Mouse (Mus musculus): ENCODE data around the gene BC037034. TPM values are rescaled to one million over a fixed set of nuclear protein-coding genes. Genes with fewer than 3 reads are reported as not detected.

Gene BC037034
- total and polyA plus RNA-seq, 2 experiments from 2014 or later: 17.3 to 79.2 TPM

DNA sequence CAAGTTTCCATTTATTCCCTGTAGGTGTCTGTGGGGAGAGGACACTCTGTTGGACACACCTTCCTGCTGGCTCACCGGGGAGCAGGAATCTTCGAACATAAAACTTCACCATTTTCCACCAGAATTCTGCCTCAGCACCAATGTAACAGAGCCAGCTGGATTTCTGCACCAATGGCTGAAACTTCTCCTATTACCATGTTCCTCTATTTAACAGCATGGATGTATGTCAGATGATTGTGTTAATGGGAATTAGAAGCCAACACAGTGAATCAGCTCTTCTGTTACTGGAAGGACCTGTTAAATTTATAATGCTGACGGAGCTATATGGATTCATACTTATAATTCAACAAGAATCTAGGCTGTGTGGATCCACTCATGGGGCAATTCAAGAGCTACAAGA lies 34.3 kb downstream of the BC037034 start:
- WGBS: 94% methylated on average over 3 of the region's 3 CpGs

DNA sequence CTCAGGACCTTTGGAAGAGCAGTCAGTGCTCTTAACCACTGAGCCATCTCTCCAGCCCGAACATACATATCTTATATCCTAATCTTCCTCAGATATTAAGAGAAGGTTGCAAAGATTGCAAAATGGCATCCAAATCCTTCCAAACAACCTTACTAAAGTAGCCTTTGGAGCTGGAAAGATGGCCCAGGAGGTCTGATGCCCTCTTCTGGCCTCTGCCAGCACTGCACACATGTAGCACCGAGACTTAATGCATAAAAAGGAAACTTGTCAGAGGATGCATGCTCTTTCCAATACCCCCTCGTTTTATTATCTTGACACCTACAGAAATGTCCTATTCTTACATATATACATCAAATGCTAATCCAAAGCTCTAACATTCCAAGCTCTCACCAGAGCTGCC lies 35.8 kb downstream of the BC037034 start:
- H3K4me3 ChIP-seq (ENCODE audit: low read depth, low read length): no peak overlapping the region
- no peaks in the 10 kb centered on the region for H3K4me1 ChIP-seq (ENCODE audit: insufficient read depth, low read length)
- no peak overlapping the region for H3K27ac ChIP-seq (ENCODE audit: low read depth, low read length)
- no peak overlapping the region for H3K4me2 ChIP-seq (ENCODE audit: low read depth, low read length, poor library complexity, severe bottlenecking)
- no peaks in the 10 kb centered on the region for H3K27me3 ChIP-seq (ENCODE audit: insufficient read depth, low read length)
- TF ChIP-seq CTCF (IDR thresholded peaks at IDR 0.05): peak; percentile 59
- no peaks in the 10 kb centered on the region for H3K9me3 ChIP-seq (ENCODE audit: low read length)
- DNase-seq (ENCODE audit: low spot score) (peak; percentile 5), ATAC-seq (ENCODE audit: low FRiP score) (no peak)
- H3K9ac ChIP-seq (replicated peaks; ENCODE audit: low read length, poor library complexity, severe bottlenecking): no peak overlapping the region
- WGBS: 48% methylated on average over 3 of the region's 3 CpGs
- no peaks in the 10 kb centered on the region for H3K36me3 ChIP-seq (ENCODE audit: insufficient read depth, low read length)

More for the DNA sequence above, 34.3 kb downstream of the BC037034 start:
- TF ChIP-seq CTCF (IDR thresholded peaks at IDR 0.05): no peak
- no peak overlapping the region for H3K9ac ChIP-seq (replicated peaks; ENCODE audit: low read length, poor library complexity, severe bottlenecking)
- H3K4me2 ChIP-seq (ENCODE audit: low read depth, low read length, poor library complexity, severe bottlenecking): no peak overlapping the region
- no peaks in the 10 kb centered on the region for H3K36me3 ChIP-seq (ENCODE audit: insufficient read depth, low read length)
- ATAC-seq (ENCODE audit: low FRiP score) (no peak), DNase-seq (ENCODE audit: low spot score) (no peak)
- no peaks in the 10 kb centered on the region for H3K4me1 ChIP-seq (ENCODE audit: insufficient read depth, low read length)
- H3K4me3 ChIP-seq (ENCODE audit: low read depth, low read length): no peak overlapping the region
- no peaks in the 10 kb centered on the region for H3K27me3 ChIP-seq (ENCODE audit: insufficient read depth, low read length)
- H3K9me3 ChIP-seq (ENCODE audit: low read length): no peaks in the 10 kb centered on the region
- H3K27ac ChIP-seq (ENCODE audit: low read depth, low read length): no peak overlapping the region

DNA sequence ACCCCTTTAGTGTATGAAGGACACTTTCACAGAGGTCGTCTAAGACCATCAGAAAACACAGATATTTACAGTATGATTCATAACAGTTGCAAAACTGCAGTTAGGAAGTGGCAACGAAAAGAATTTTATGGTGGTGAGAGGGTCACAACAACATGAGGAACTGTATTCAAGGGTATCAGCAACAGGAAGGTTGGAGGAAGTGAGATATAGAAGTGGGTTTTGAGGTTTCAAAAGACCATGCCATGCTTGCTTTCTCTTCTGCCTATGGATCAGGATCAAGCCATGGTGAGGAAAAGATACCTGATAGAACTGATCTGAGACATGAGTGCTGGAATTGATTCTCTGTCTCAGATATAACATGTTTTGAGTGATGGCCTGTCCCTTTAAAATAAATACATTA lies 36.5 kb downstream of the BC037034 start:
- H3K4me2 ChIP-seq (ENCODE audit: low read depth, low read length, poor library complexity, severe bottlenecking): no peak overlapping the region
- H3K4me1 ChIP-seq (ENCODE audit: insufficient read depth, low read length): no peaks in the 10 kb centered on the region
- no peaks in the 10 kb centered on the region for H3K36me3 ChIP-seq (ENCODE audit: insufficient read depth, low read length)
- DNase-seq (ENCODE audit: low spot score) (no peak), ATAC-seq (ENCODE audit: low FRiP score) (no peak)
- no peaks in the 10 kb centered on the region for H3K27me3 ChIP-seq (ENCODE audit: insufficient read depth, low read length)
- WGBS: 67% methylated on average over 2 of the region's 2 CpGs
- TF ChIP-seq CTCF (IDR thresholded peaks at IDR 0.05): no peak
- H3K4me3 ChIP-seq (ENCODE audit: low read depth, low read length): no peak overlapping the region
- no peak overlapping the region for H3K27ac ChIP-seq (ENCODE audit: low read depth, low read length)
- no peaks in the 10 kb centered on the region for H3K9me3 ChIP-seq (ENCODE audit: low read length)
- H3K9ac ChIP-seq (replicated peaks; ENCODE audit: low read length, poor library complexity, severe bottlenecking): no peak overlapping the region

DNA sequence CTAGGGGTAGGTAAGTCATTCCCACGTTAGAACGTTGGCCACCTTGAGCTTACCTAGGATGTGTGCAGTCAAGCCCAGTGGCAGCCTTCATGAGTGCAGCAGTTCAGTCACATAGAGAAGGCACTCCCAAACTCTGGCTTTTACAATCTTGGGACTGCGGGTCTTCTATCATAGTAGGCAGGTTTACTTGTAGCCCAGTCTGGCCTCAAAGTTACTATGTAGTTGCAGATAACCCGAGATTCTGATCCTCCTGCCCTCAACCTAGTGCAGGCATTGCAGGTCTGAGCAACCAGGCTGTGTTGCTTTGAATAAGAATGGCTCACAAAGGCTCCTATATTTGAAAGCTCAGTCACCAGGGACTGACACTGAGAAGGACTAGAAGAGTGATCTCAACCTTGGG lies 37.3 kb downstream of the BC037034 start:
- Histone ChIP-seq H3K4me1 (ENCODE audit: insufficient read depth, low read length) (no peaks in the 10 kb centered on the region), H3K27ac (ENCODE audit: low read depth, low read length) (no peak overlapping the region), H3K9me3 (ENCODE audit: low read length) (no peaks in the 10 kb centered on the region), H3K27me3 (ENCODE audit: insufficient read depth, low read length) (no peaks in the 10 kb centered on the region), H3K36me3 (ENCODE audit: insufficient read depth, low read length) (no peaks in the 10 kb centered on the region), H3K4me2 (ENCODE audit: low read depth, low read length, poor library complexity, severe bottlenecking) (no peak overlapping the region), H3K9ac (replicated peaks; ENCODE audit: low read length, poor library complexity, severe bottlenecking) (no peak overlapping the region), H3K4me3 (ENCODE audit: low read depth, low read length) (no peak overlapping the region)
- WGBS: 79% methylated on average over 4 of the region's 4 CpGs
- ATAC-seq (ENCODE audit: low FRiP score): no peak
- TF ChIP-seq CTCF (IDR thresholded peaks at IDR 0.05): no peak
- DNase-seq (ENCODE audit: low spot score): no peak

DNA sequence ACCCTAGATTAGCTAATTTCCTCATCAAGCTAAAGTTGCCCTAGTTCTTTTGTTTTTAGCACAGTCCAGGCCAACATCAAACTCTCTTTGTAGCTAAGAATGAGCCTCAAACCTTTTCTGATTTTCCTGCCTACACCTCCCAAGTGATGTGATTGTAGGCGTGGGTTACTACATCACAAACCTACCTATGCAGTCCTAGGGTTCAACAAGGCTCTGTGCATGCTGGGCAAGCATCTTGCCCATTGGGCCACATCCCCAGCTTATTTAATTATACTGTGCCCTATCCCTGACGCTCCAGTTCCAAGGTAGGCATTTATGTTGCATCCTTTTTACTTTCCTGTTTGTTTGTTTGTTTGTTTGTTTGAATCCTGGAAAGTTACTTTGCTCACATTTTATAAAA lies 38.1 kb downstream of the BC037034 start, which contains the start of gene Nxpe5:
Nxpe5 (plus strand) TSS at position 199 of the 400 bp plus-strand sequence.
- H3K4me2 ChIP-seq (ENCODE audit: low read depth, low read length, poor library complexity, severe bottlenecking): no peak within 1 kb of the TSS
- TF ChIP-seq CTCF (IDR thresholded peaks at IDR 0.05): no peak
- H3K9me3 ChIP-seq (ENCODE audit: low read length): no peaks in the 10 kb centered on the region
- H3K36me3 ChIP-seq (ENCODE audit: insufficient read depth, low read length): no peaks in the 10 kb centered on the region
- H3K4me3 ChIP-seq (ENCODE audit: low read depth, low read length): no peak within 1 kb of the TSS
- H3K9ac ChIP-seq (replicated peaks; ENCODE audit: low read length, poor library complexity, severe bottlenecking): no peak within 1 kb of the TSS
- no peaks in the 10 kb centered on the region for H3K27me3 ChIP-seq (ENCODE audit: insufficient read depth, low read length)
- no peak for ATAC-seq (ENCODE audit: low FRiP score)
- no peaks in the 10 kb centered on the region for H3K4me1 ChIP-seq (ENCODE audit: insufficient read depth, low read length)
- H3K27ac ChIP-seq (ENCODE audit: low read depth, low read length): no peak within 1 kb of the TSS
- no peak for DNase-seq (ENCODE audit: low spot score)
- WGBS: 51% methylated on average over 2 of the region's 2 CpGs

GRCm38 (mm10) chr5:138223287-138223686 lies 40.5 kb downstream of the BC037034 start:
- Histone ChIP-seq H3K4me1 (ENCODE audit: insufficient read depth, low read length) (no peaks in the 10 kb centered on the region), H3K9ac (replicated peaks; ENCODE audit: low read length, poor library complexity, severe bottlenecking) (no peak overlapping the region), H3K4me2 (ENCODE audit: low read depth, low read length, poor library complexity, severe bottlenecking) (no peak overlapping the region), H3K9me3 (ENCODE audit: low read length) (no peaks in the 10 kb centered on the region), H3K4me3 (ENCODE audit: low read depth, low read length) (no peak overlapping the region), H3K27me3 (ENCODE audit: insufficient read depth, low read length) (no peaks in the 10 kb centered on the region), H3K36me3 (ENCODE audit: insufficient read depth, low read length) (no peaks in the 10 kb centered on the region), H3K27ac (ENCODE audit: low read depth, low read length) (no peak overlapping the region)
- no peak for DNase-seq (ENCODE audit: low spot score)
- TF ChIP-seq CTCF (IDR thresholded peaks at IDR 0.05): no peak
- no peak for ATAC-seq (ENCODE audit: low FRiP score)
- 58% methylated on average over 3 of the region's 3 CpGs for WGBS
